Mouse (Mus musculus): ENCODE data around the gene Gm17455.

DNA sequence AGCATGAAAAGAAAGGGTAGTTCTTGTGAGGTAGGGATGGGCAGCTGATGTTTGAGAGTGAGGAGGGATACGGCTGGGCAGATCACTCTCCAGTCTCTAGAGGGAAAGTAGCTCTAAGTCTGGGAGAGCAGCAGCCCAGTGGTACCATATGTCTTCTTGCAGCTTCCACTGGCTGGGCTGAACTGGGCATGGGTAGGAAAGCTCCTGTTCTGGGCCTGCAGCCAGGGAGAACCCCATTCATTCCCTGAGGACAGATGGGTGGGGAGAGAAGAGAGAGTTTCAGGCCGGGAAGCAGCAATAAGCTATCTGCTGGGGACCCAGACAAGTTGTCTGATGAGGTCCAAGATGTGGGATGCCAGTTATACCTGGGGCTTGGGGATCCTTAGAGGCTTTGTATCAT, 29.4 kb upstream of the Gm17455 start:
- TF ChIP-seq POLR2A (IDR thresholded peaks at IDR 0.05; ENCODE audit: extremely low read depth, insufficient read depth, low read length) = no peak
- no peak for TF ChIP-seq CTCF (IDR thresholded peaks at IDR 0.05; ENCODE audit: extremely low read depth, insufficient read depth, low read length)

Data from cortical plate, adult 2 months (tissue).